Mouse (Mus musculus) embryonic facial prominence, embryonic 13.5 days (tissue): Measurements from ENCODE around the gene Cd8b1. TPM values are rescaled to one million over a fixed set of nuclear protein-coding genes. Genes with fewer than 3 reads are reported as not detected.

ENCODE experiments used
- ATAC-seq: fragments of 200-750 bp; cut with Nextera tagmentation; 2 replicates; pipeline ENCODE4 v1.8.0; 2017; ENCODE audit warnings: low read depth; ENCODE audit not compliant: insufficient number of reproducible peaks, insufficient read depth, low FRiP score, low TSS enrichment
- H3K27ac ChIP-seq: fragments of 300-500 bp; sonication (generic); 2 replicates; pipeline ENCODE4 v1.5.1; 2015; ENCODE audit warnings: moderate library complexity, mild to moderate bottlenecking, inconsistent platforms
- H3K27me3 ChIP-seq: fragments of 300-500 bp; sonication (generic); 2 replicates; pipeline ENCODE4 v1.6.1; 2015; ENCODE audit warnings: mild to moderate bottlenecking, inconsistent platforms
- H3K36me3 ChIP-seq: fragments of 300-500 bp; sonication (generic); 2 replicates; pipeline ENCODE4 v1.6.1; 2015; ENCODE audit warnings: mild to moderate bottlenecking, inconsistent platforms
- H3K4me1 ChIP-seq: fragments of 300-500 bp; sonication (generic); 2 replicates; pipeline ENCODE4 v1.6.1; 2015; ENCODE audit warnings: inconsistent platforms
- H3K4me2 ChIP-seq: fragments of 300-500 bp; sonication (generic); 2 replicates; pipeline ENCODE4 v1.6.1; 2015; ENCODE audit warnings: moderate library complexity, mild to moderate bottlenecking, inconsistent platforms
- H3K4me3 ChIP-seq: fragments of 300-500 bp; sonication (generic); 2 replicates; pipeline ENCODE4 v1.5.1; 2015; ENCODE audit warnings: mild to moderate bottlenecking, inconsistent platforms
- H3K9ac ChIP-seq: fragments of 300-500 bp; sonication (generic); 2 replicates; pipeline ENCODE4 v1.6.1; 2015; ENCODE audit warnings: mild to moderate bottlenecking, inconsistent platforms
- H3K9me3 ChIP-seq: fragments of 300-500 bp; sonication (generic); 2 replicates; pipeline ENCODE4 v1.6.1; 2016; ENCODE audit warnings: inconsistent platforms
- WGBS: fragments of 180-500 bp; shearing (Covaris S2); methylation state at CpG from one replicate; pipeline ENCODE4 v1.1.7; 2015; ENCODE audit warnings: mixed read lengths; 5-methylcytosine and 5-hydroxymethylcytosine counted together
- polyA plus RNA-seq: library from polyadenylated mRNA; unstranded; fragments of >200 nt; fragmentation: Nextera tagmentation; extraction: Ambion mirVana; gene quantifications from 2 replicates; pipeline ENCODE4 v1.2.1, GENCODE M21; 2015

Cd8b1 gene
- 0.14 TPM in 1 of 2 replicates, not detected in the other for polyA plus RNA-seq

DNA sequence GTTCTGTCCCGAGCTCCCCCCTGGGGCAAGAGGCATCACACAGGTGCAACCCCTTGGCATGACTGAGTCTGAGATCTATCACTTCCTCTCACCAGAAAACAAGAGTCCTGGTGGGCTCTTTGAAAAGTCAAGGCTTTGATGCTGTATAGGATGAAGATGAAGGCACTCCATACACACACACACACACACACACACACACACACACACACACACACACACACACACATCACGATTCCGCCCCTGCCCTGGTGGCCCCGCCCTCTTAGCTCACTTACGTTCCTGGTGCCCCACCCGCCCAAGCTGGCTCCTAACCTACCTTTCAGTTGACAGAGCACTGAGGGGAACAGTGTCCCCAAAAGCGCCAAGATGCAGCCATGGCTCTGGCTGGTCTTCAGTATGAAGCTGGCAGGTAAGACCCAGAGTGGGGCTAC lies at the start of gene Cd8b1:
Cd8b1 (plus strand) TSS at position 298 of the 431 bp plus-strand sequence.
- WGBS: 85% methylated on average over 7 of the region's 7 CpGs
- Histone ChIP-seq H3K27me3 (no peaks in the 10 kb centered on the region), H3K36me3 (no peaks in the 10 kb centered on the region), H3K4me3 (no peak within 1 kb of the TSS), H3K9ac (no peak within 1 kb of the TSS), H3K4me2 (no peak within 1 kb of the TSS), H3K27ac (no peak within 1 kb of the TSS), H3K9me3 (no peaks in the 10 kb centered on the region), H3K4me1 (no peaks in the 10 kb centered on the region)
- ATAC-seq: no peak

DNA sequence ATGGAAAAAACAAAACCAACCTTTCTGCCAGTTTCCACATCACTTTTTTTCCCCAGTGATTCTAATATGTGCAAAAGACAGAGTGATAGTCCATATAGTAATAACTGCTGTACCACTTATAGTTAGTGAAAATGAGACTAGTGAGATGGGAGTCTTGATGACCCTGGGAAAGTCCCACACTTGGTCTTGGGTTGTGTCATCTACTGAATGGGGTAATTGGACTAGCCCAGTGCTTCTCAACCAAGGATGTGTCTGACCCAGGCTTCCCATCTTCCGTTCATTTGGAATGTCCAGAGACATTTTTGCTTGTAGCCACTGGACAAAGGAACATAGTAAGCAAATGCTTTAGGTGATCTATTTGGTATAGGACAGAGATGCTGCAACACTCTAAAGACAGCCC lies 48.9 kb upstream of the Cd8b1 start:
- Histone ChIP-seq H3K27me3 (no peaks in the 10 kb centered on the region), H3K36me3 (no peaks in the 10 kb centered on the region), H3K9me3 (no peaks in the 10 kb centered on the region), H3K27ac (no peak overlapping the region), H3K4me2 (no peak overlapping the region), H3K4me1 (peaks cover 14% of the 10 kb centered on the region), H3K9ac (no peak overlapping the region), H3K4me3 (no peak overlapping the region)
- ATAC-seq: no peak
- WGBS: 98% methylated on average over 1 of the region's 1 CpGs

DNA sequence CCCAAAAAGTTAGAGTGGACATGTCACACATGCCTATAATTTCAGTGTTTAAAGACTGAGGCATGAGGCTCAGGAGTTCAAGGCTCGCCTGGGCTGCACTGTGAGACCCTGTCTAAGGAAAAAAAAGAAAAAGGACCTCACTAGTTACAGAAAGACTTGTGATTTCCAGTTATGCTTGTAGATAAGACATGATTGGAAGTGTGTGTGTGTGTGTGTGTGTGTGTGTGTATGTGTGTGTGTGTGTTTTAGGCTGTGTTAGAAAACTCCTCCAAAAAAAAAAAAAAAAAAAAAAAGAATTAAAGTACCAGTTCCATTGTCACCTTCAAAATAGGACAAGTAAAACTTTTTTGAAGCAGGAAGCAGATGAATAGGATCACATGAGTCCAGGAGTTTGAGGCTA lies 48.0 kb upstream of the Cd8b1 start:
- ATAC-seq: no peak
- no peak overlapping the region for H3K9ac ChIP-seq
- no peaks in the 10 kb centered on the region for H3K27me3 ChIP-seq
- peaks cover 14% of the 10 kb centered on the region for H3K4me1 ChIP-seq
- no peak overlapping the region for H3K4me2 ChIP-seq
- H3K36me3 ChIP-seq: no peaks in the 10 kb centered on the region
- H3K4me3 ChIP-seq: no peak overlapping the region
- no peak overlapping the region for H3K27ac ChIP-seq
- WGBS: 93% methylated on average over 1 of the region's 1 CpGs
- no peaks in the 10 kb centered on the region for H3K9me3 ChIP-seq

- WGBS: 79% methylated on average over 1 of the region's 1 CpGs
- ATAC-seq: no peak
- H3K27me3 ChIP-seq: no peaks in the 10 kb centered on the region
- no peak overlapping the region for H3K4me3 ChIP-seq
- H3K27ac ChIP-seq: no peak overlapping the region
- no peak overlapping the region for H3K4me2 ChIP-seq
- H3K9ac ChIP-seq: no peak overlapping the region
- H3K36me3 ChIP-seq: peaks cover 6% of the 10 kb centered on the region
- H3K4me1 ChIP-seq: no peaks in the 10 kb centered on the region
- H3K9me3 ChIP-seq: no peaks in the 10 kb centered on the region
Measured at GRCm38 (mm10) chr6:71279418-71279817, 43.2 kb upstream of the Cd8b1 start.

GRCm38 (mm10) chr6:71293509-71293908 lies 29.1 kb upstream of the Cd8b1 start:
- no peak for ATAC-seq
- Histone ChIP-seq H3K4me3 (no peak overlapping the region), H3K9me3 (no peaks in the 10 kb centered on the region), H3K36me3 (no peaks in the 10 kb centered on the region), H3K4me2 (no peak overlapping the region), H3K4me1 (no peaks in the 10 kb centered on the region), H3K9ac (no peak overlapping the region), H3K27me3 (no peaks in the 10 kb centered on the region), H3K27ac (no peak overlapping the region)
- 83% methylated on average over 14 of the region's 14 CpGs for WGBS

DNA sequence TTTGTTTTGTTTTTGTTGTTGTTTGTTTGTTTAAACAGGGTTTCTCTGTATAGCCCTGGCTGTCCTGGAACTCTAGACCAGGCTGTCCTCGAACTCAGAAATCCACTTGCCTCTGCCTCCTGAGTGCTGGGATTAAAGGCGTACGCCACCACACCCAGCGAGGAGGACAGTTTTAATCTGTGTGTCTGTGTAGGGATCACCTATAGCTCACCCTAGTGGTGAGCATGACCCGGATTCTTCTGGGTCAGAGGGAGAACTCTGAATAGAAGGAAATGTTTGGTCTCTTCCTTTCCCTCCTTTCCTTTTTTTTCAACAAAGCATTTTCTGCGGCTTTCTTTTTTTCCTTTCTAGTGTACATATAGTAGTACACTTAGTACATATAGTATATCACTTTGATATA lies 27.3 kb upstream of the Cd8b1 start:
- no peaks in the 10 kb centered on the region for H3K36me3 ChIP-seq
- WGBS: 71% methylated on average over 6 of the region's 6 CpGs
- no peak for ATAC-seq
- H3K4me2 ChIP-seq: no peak overlapping the region
- H3K9me3 ChIP-seq: no peaks in the 10 kb centered on the region
- H3K9ac ChIP-seq: no peak overlapping the region
- H3K4me3 ChIP-seq: no peak overlapping the region
- no peaks in the 10 kb centered on the region for H3K4me1 ChIP-seq
- H3K27ac ChIP-seq: no peak overlapping the region
- no peaks in the 10 kb centered on the region for H3K27me3 ChIP-seq

DNA sequence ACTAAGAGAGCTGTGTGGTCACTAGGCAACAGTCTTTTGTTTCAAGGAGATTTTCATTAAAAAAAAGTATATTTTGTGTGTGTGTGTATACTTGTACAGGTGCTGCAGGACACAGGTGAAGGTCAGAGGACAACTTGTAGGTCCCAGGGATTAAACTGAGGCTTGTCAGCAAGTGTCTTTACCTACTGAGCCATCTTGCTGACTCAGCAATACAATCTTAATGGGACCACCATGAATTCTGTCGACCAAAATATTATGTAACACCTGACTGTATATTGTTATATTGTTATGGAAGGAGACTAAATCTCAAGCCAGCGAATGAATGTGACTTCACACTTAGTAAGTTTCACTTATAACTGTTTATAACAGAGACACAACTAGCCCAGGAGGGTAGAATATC lies 24.5 kb upstream of the Cd8b1 start:
- no peaks in the 10 kb centered on the region for H3K4me1 ChIP-seq
- no peaks in the 10 kb centered on the region for H3K27me3 ChIP-seq
- H3K27ac ChIP-seq: no peak overlapping the region
- WGBS: 69% methylated on average over 2 of the region's 2 CpGs
- no peak overlapping the region for H3K9ac ChIP-seq
- H3K4me2 ChIP-seq: no peak overlapping the region
- H3K4me3 ChIP-seq: no peak overlapping the region
- no peak for ATAC-seq
- H3K9me3 ChIP-seq: no peaks in the 10 kb centered on the region
- H3K36me3 ChIP-seq: no peaks in the 10 kb centered on the region

- 33% methylated on average over 3 of the region's 3 CpGs for WGBS
- H3K36me3 ChIP-seq: no peaks in the 10 kb centered on the region
- no peaks in the 10 kb centered on the region for H3K4me1 ChIP-seq
- no peaks in the 10 kb centered on the region for H3K9me3 ChIP-seq
- no peak overlapping the region for H3K4me3 ChIP-seq
- H3K27me3 ChIP-seq: no peaks in the 10 kb centered on the region
- no peak overlapping the region for H3K9ac ChIP-seq
- no peak for ATAC-seq
- H3K4me2 ChIP-seq: no peak overlapping the region
- H3K27ac ChIP-seq: no peak overlapping the region
Measured at GRCm38 (mm10) chr6:71298751-71299150, 23.8 kb upstream of the Cd8b1 start.

- no peak overlapping the region for H3K4me3 ChIP-seq
- WGBS: 66% methylated on average over 6 of the region's 6 CpGs
- H3K4me1 ChIP-seq: no peaks in the 10 kb centered on the region
- no peak for ATAC-seq
- H3K4me2 ChIP-seq: no peak overlapping the region
- H3K36me3 ChIP-seq: no peaks in the 10 kb centered on the region
- no peak overlapping the region for H3K27ac ChIP-seq
- no peaks in the 10 kb centered on the region for H3K27me3 ChIP-seq
- no peak overlapping the region for H3K9ac ChIP-seq
- no peaks in the 10 kb centered on the region for H3K9me3 ChIP-seq
Measured at GRCm38 (mm10) chr6:71302097-71302731, 20.4 kb upstream of the Cd8b1 start.

DNA sequence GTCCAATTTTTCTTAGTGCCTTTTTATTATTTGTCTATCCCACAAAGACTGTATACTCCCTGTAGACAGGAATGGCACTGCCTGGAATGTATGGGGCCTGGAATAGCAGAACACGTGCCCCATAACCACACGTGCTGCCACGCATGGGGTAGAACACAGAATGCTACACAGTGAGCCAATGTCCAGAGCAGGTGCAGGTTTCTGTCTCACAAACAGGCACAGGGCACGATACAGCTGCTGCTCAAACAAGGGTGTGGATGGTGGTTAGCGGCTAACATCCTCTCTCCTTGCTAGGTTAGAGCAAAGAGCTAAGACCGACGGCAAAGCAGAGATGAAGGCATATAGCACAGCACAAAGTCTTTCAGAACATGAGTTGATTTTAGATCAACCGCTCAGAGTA lies 15.1 kb upstream of the Cd8b1 start:
- no peak overlapping the region for H3K4me3 ChIP-seq
- ATAC-seq: no peak
- no peak overlapping the region for H3K27ac ChIP-seq
- 89% methylated on average over 8 of the region's 8 CpGs for WGBS
- no peaks in the 10 kb centered on the region for H3K27me3 ChIP-seq
- no peaks in the 10 kb centered on the region for H3K36me3 ChIP-seq
- H3K9me3 ChIP-seq: no peaks in the 10 kb centered on the region
- H3K4me1 ChIP-seq: no peaks in the 10 kb centered on the region
- no peak overlapping the region for H3K4me2 ChIP-seq
- no peak overlapping the region for H3K9ac ChIP-seq

DNA sequence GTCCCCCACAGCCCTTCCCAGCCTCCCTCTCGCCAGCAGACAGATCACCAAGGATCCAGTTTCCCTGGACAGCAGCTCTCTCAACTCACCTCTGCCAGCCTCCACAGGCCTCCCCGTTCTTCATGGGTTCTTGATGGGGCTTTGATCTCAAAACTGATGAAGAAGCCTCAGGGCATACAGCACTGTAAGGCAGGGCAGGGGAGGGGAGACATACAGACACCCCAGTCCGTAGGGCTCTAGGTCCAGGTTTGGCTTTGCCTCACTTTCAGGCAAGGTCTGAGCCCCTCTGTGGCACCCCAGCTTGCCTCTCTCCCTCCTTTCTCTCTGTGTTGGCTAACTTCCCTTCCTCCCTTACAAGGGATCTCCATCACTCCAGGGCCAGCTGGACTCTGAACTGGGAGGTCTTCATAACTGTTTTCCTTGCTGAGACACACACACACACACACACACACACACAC lies 733 bp upstream of the Cd8b1 start, which contains the start of gene Smyd1:
Smyd1 (minus strand) TSS at position 408 of the 458 bp plus-strand sequence.
- H3K27me3 ChIP-seq: no peaks in the 10 kb centered on the region
- H3K4me1 ChIP-seq: no peaks in the 10 kb centered on the region
- H3K9ac ChIP-seq: no peak within 1 kb of the TSS
- H3K27ac ChIP-seq: no peak within 1 kb of the TSS
- H3K4me3 ChIP-seq: no peak within 1 kb of the TSS
- ATAC-seq: no peak
- no peaks in the 10 kb centered on the region for H3K9me3 ChIP-seq
- WGBS: 61% methylated on average over 3 of the region's 3 CpGs
- no peaks in the 10 kb centered on the region for H3K36me3 ChIP-seq
- H3K4me2 ChIP-seq: no peak within 1 kb of the TSS

- ATAC-seq: no peak
- Histone ChIP-seq H3K4me3 (no peak overlapping the region), H3K4me1 (no peaks in the 10 kb centered on the region), H3K4me2 (no peak overlapping the region), H3K36me3 (no peaks in the 10 kb centered on the region), H3K9me3 (no peaks in the 10 kb centered on the region), H3K27ac (no peak overlapping the region), H3K27me3 (no peaks in the 10 kb centered on the region), H3K9ac (no peak overlapping the region)
- WGBS: 89% methylated on average over 9 of the region's 9 CpGs
Measured at GRCm38 (mm10) chr6:71324816-71325215, 2.2 kb downstream of the Cd8b1 start.
